Mouse (Mus musculus): ENCODE data around the gene Tap2. TPM values are rescaled to one million over a fixed set of nuclear protein-coding genes. Genes with fewer than 3 reads are reported as not detected.
"Not testable (repeated sequence)": the region's sequence is repeated elsewhere in the genome, so short reads cannot be mapped to it uniquely, and the experiment has no call there.

The Tap2 gene
- polyA plus RNA-seq, 1 experiment from 2014 or later = 0.55 TPM

- H3K36me3 ChIP-seq (ENCODE audit: control insufficient read depth, insufficient read depth, low read length) = no peaks in the 10 kb centered on the region
- no peaks in the 10 kb centered on the region for H3K4me1 ChIP-seq (ENCODE audit: control insufficient read depth, insufficient read depth, low read length)
- H3K4me3 ChIP-seq (ENCODE audit: low read depth, low read length) = no peak overlapping the region
- H3K4me2 ChIP-seq (ENCODE audit: low read depth, severe bottlenecking) = no peak overlapping the region
- H3K27me3 ChIP-seq (ENCODE audit: control insufficient read depth, insufficient read depth, low read length) = peaks cover 41% of the 10 kb centered on the region
- no peak overlapping the region for H3K27ac ChIP-seq (replicated peaks; ENCODE audit: low read depth, low read length)
- ATAC-seq (ENCODE audit: insufficient number of reproducible peaks, low FRiP score, low TSS enrichment, low read depth) = no peak
- no peak for DNase-seq (ENCODE audit: low spot score)
- WGBS = 12% methylated on average over 23 of the region's 23 CpGs
- no peaks in the 10 kb centered on the region for H3K9me3 ChIP-seq (ENCODE audit: control insufficient read depth, low read length)
- H3K9ac ChIP-seq (ENCODE audit: low read length) = no peak overlapping the region
These were observed 8.5 kb downstream of the Tap2 start for GRCm38 (mm10) chr17:34211746-34212365.

GRCm38 (mm10) chr17:34213936-34214335 lies 10.6 kb downstream of the Tap2 start:
- Histone ChIP-seq H3K9me3 (ENCODE audit: control insufficient read depth, low read length) (no peaks in the 10 kb centered on the region), H3K4me3 (ENCODE audit: low read depth, low read length) (no peak overlapping the region), H3K9ac (ENCODE audit: low read length) (no peak overlapping the region), H3K4me2 (ENCODE audit: low read depth, severe bottlenecking) (no peak overlapping the region), H3K27me3 (ENCODE audit: control insufficient read depth, insufficient read depth, low read length) (peaks cover 33% of the 10 kb centered on the region), H3K36me3 (ENCODE audit: control insufficient read depth, insufficient read depth, low read length) (no peaks in the 10 kb centered on the region), H3K4me1 (ENCODE audit: control insufficient read depth, insufficient read depth, low read length) (no peaks in the 10 kb centered on the region), H3K27ac (replicated peaks; ENCODE audit: low read depth, low read length) (no peak overlapping the region)
- DNase-seq (ENCODE audit: low spot score) = no peak
- ATAC-seq (ENCODE audit: insufficient number of reproducible peaks, low FRiP score, low TSS enrichment, low read depth) = no peak
- WGBS = 38% methylated on average over 21 of the region's 21 CpGs

- no peaks in the 10 kb centered on the region for H3K4me1 ChIP-seq (ENCODE audit: control insufficient read depth, insufficient read depth, low read length)
- no peak overlapping the region for H3K4me2 ChIP-seq (ENCODE audit: low read depth, severe bottlenecking)
- no peak for DNase-seq (ENCODE audit: low spot score)
- 87% methylated on average over 12 of the region's 12 CpGs for WGBS
- peaks cover 33% of the 10 kb centered on the region for H3K27me3 ChIP-seq (ENCODE audit: control insufficient read depth, insufficient read depth, low read length)
- no peak for ATAC-seq (ENCODE audit: insufficient number of reproducible peaks, low FRiP score, low TSS enrichment, low read depth)
- no peaks in the 10 kb centered on the region for H3K36me3 ChIP-seq (ENCODE audit: control insufficient read depth, insufficient read depth, low read length)
- no peak overlapping the region for H3K4me3 ChIP-seq (ENCODE audit: low read depth, low read length)
- no peak overlapping the region for H3K9ac ChIP-seq (ENCODE audit: low read length)
- no peak overlapping the region for H3K27ac ChIP-seq (replicated peaks; ENCODE audit: low read depth, low read length)
- H3K9me3 ChIP-seq (ENCODE audit: control insufficient read depth, low read length) = no peaks in the 10 kb centered on the region
These were observed 11.8 kb downstream of the Tap2 start for GRCm38 (mm10) chr17:34215176-34215575.

GRCm38 (mm10) chr17:34217216-34217928 lies 14.0 kb downstream of the Tap2 start:
- Histone ChIP-seq H3K36me3 (ENCODE audit: control insufficient read depth, insufficient read depth, low read length) (no peaks in the 10 kb centered on the region), H3K9me3 (ENCODE audit: control insufficient read depth, low read length) (no peaks in the 10 kb centered on the region), H3K4me1 (ENCODE audit: control insufficient read depth, insufficient read depth, low read length) (no peaks in the 10 kb centered on the region), H3K4me3 (ENCODE audit: low read depth, low read length) (no peak overlapping the region), H3K9ac (ENCODE audit: low read length) (no peak overlapping the region), H3K27me3 (ENCODE audit: control insufficient read depth, insufficient read depth, low read length) (peaks cover 21% of the 10 kb centered on the region), H3K4me2 (ENCODE audit: low read depth, severe bottlenecking) (no peak overlapping the region), H3K27ac (replicated peaks; ENCODE audit: low read depth, low read length) (no peak overlapping the region)
- 92% methylated on average over 8 of the region's 8 CpGs for WGBS
- DNase-seq (ENCODE audit: low spot score) = no peak
- no peak for ATAC-seq (ENCODE audit: insufficient number of reproducible peaks, low FRiP score, low TSS enrichment, low read depth)

GRCm38 (mm10) chr17:34217986-34218385 lies 14.7 kb downstream of the Tap2 start:
- no peak for ATAC-seq (ENCODE audit: insufficient number of reproducible peaks, low FRiP score, low TSS enrichment, low read depth)
- Histone ChIP-seq H3K4me2 (ENCODE audit: low read depth, severe bottlenecking) (no peak overlapping the region), H3K36me3 (ENCODE audit: control insufficient read depth, insufficient read depth, low read length) (no peaks in the 10 kb centered on the region), H3K27ac (replicated peaks; ENCODE audit: low read depth, low read length) (no peak overlapping the region), H3K4me3 (ENCODE audit: low read depth, low read length) (no peak overlapping the region), H3K9me3 (ENCODE audit: control insufficient read depth, low read length) (no peaks in the 10 kb centered on the region), H3K27me3 (ENCODE audit: control insufficient read depth, insufficient read depth, low read length) (peaks cover 16% of the 10 kb centered on the region), H3K9ac (ENCODE audit: low read length) (no peak overlapping the region), H3K4me1 (ENCODE audit: control insufficient read depth, insufficient read depth, low read length) (no peaks in the 10 kb centered on the region)
- DNase-seq (ENCODE audit: low spot score) = no peak
- WGBS = 94% methylated on average over 5 of the region's 5 CpGs

GRCm38 (mm10) chr17:34218675-34219074 lies 15.3 kb downstream of the Tap2 start:
- H3K9me3 ChIP-seq (ENCODE audit: control insufficient read depth, low read length) = no peaks in the 10 kb centered on the region
- ATAC-seq (ENCODE audit: insufficient number of reproducible peaks, low FRiP score, low TSS enrichment, low read depth) (no peak), DNase-seq (ENCODE audit: low spot score) (no peak)
- H3K36me3 ChIP-seq (ENCODE audit: control insufficient read depth, insufficient read depth, low read length) = no peaks in the 10 kb centered on the region
- H3K9ac ChIP-seq (ENCODE audit: low read length) = no peak overlapping the region
- no peak overlapping the region for H3K27ac ChIP-seq (replicated peaks; ENCODE audit: low read depth, low read length)
- WGBS = 88% methylated on average over 11 of the region's 11 CpGs
- no peak overlapping the region for H3K4me3 ChIP-seq (ENCODE audit: low read depth, low read length)
- H3K27me3 ChIP-seq (ENCODE audit: control insufficient read depth, insufficient read depth, low read length) = peaks cover 9% of the 10 kb centered on the region
- H3K4me2 ChIP-seq (ENCODE audit: low read depth, severe bottlenecking) = no peak overlapping the region
- H3K4me1 ChIP-seq (ENCODE audit: control insufficient read depth, insufficient read depth, low read length) = no peaks in the 10 kb centered on the region

- not testable (repeated sequence) for ATAC-seq (ENCODE audit: insufficient number of reproducible peaks, low FRiP score, low TSS enrichment, low read depth); H3K36me3 ChIP-seq (ENCODE audit: control insufficient read depth, insufficient read depth, low read length); H3K9ac ChIP-seq (ENCODE audit: low read length); H3K4me3 ChIP-seq (ENCODE audit: low read depth, low read length); H3K4me2 ChIP-seq (ENCODE audit: low read depth, severe bottlenecking); H3K27me3 ChIP-seq (ENCODE audit: control insufficient read depth, insufficient read depth, low read length); H3K27ac ChIP-seq (replicated peaks; ENCODE audit: low read depth, low read length); DNase-seq (ENCODE audit: low spot score); H3K4me1 ChIP-seq (ENCODE audit: control insufficient read depth, insufficient read depth, low read length); H3K9me3 ChIP-seq (ENCODE audit: control insufficient read depth, low read length)
- 87% methylated on average over 8 of the region's 11 CpGs for WGBS
These were observed 15.8 kb downstream of the Tap2 start for GRCm38 (mm10) chr17:34219096-34219495.

GRCm38 (mm10) chr17:34219801-34220200 lies 16.5 kb downstream of the Tap2 start:
- H3K4me3 ChIP-seq (ENCODE audit: low read depth, low read length); H3K4me1 ChIP-seq (ENCODE audit: control insufficient read depth, insufficient read depth, low read length); H3K4me2 ChIP-seq (ENCODE audit: low read depth, severe bottlenecking); ATAC-seq (ENCODE audit: insufficient number of reproducible peaks, low FRiP score, low TSS enrichment, low read depth); H3K27me3 ChIP-seq (ENCODE audit: control insufficient read depth, insufficient read depth, low read length); DNase-seq (ENCODE audit: low spot score); H3K27ac ChIP-seq (replicated peaks; ENCODE audit: low read depth, low read length); H3K36me3 ChIP-seq (ENCODE audit: control insufficient read depth, insufficient read depth, low read length); H3K9ac ChIP-seq (ENCODE audit: low read length); H3K9me3 ChIP-seq (ENCODE audit: control insufficient read depth, low read length): not testable (repeated sequence)
- WGBS = 87% methylated on average over 3 of the region's 7 CpGs

All from limb, embryonic 11.5 days (tissue).